Mouse (Mus musculus): Measurements from ENCODE around the gene Cyp4f17. TPM values are rescaled to one million over a fixed set of nuclear protein-coding genes. Genes with fewer than 3 reads are reported as not detected.

Gene Cyp4f17
- total RNA-seq, 1 experiment, result 7.2 TPM

- no peak for DNase-seq (ENCODE audit: low read depth, low spot score)
- Histone ChIP-seq H3K36me3 (ENCODE audit: control insufficient read depth, insufficient read depth, low read length, poor library complexity, severe bottlenecking) (no peaks in the 10 kb centered on the region), H3K4me1 (ENCODE audit: control insufficient read depth in 2 of 2, insufficient read depth in 2 of 2, low read length in 2 of 2, poor library complexity in 1 of 2) (peaks cover 0 to 3% of the 10 kb centered on the region in 2 experiments; a peak in 1 of 4 replicates), H3K9me3 (ENCODE audit: control insufficient read depth, insufficient read depth, low read depth, low read length) (no peaks in the 10 kb centered on the region), H3K9ac (ENCODE audit: insufficient read depth, low read depth, low read length, poor library complexity, severe bottlenecking) (no peak overlapping the region), H3K4me3 (ENCODE audit: insufficient read depth in 1 of 2, low read depth in 1 of 2, low read length in 2 of 2, poor library complexity in 1 of 2, severe bottlenecking in 1 of 2) (no peak overlapping the region), H3K27ac (ENCODE audit: insufficient read depth, low read depth, low read length, poor library complexity, severe bottlenecking) (no peak overlapping the region)
- TF ChIP-seq MAFK (IDR thresholded peaks at IDR 0.05; ENCODE audit: insufficient read depth, low read depth, low read length) (no peak), HCFC1 (IDR thresholded peaks at IDR 0.05; ENCODE audit: borderline replicate concordance, insufficient read depth, low read length) (no peak), ZNF384 (IDR thresholded peaks at IDR 0.05; ENCODE audit: low read depth, low read length) (no peak), CHD2 (IDR thresholded peaks at IDR 0.05; ENCODE audit: low read depth, low read length) (no peak), ZC3H11A (IDR thresholded peaks at IDR 0.05; ENCODE audit: borderline replicate concordance, low read depth, low read length) (no peak)
- in situ Hi-C loops (cut with MboI; ENCODE audit: low sequenced_read_pairs in 2 of 2, unreplicated experiment in 2 of 2), result no loop called here
These were observed 4.8 kb upstream of the Cyp4f17 start for GRCm38 (mm10) chr17:32501051-32501450.

- TF ChIP-seq MAFK (IDR thresholded peaks at IDR 0.05; ENCODE audit: insufficient read depth, low read depth, low read length) (no peak), CHD2 (IDR thresholded peaks at IDR 0.05; ENCODE audit: low read depth, low read length) (no peak), HCFC1 (IDR thresholded peaks at IDR 0.05; ENCODE audit: borderline replicate concordance, insufficient read depth, low read length) (no peak), ZC3H11A (IDR thresholded peaks at IDR 0.05; ENCODE audit: borderline replicate concordance, low read depth, low read length) (no peak), ZNF384 (IDR thresholded peaks at IDR 0.05; ENCODE audit: low read depth, low read length) (no peak)
- peaks cover 0 to 5% of the 10 kb centered on the region in 2 experiments; a peak in 1 of 4 replicates for H3K4me1 ChIP-seq (ENCODE audit: control insufficient read depth in 2 of 2, insufficient read depth in 2 of 2, low read length in 2 of 2, poor library complexity in 1 of 2)
- no peak overlapping the region for H3K9ac ChIP-seq (ENCODE audit: insufficient read depth, low read depth, low read length, poor library complexity, severe bottlenecking)
- H3K9me3 ChIP-seq (ENCODE audit: control insufficient read depth, insufficient read depth, low read depth, low read length), result no peaks in the 10 kb centered on the region
- no peak for DNase-seq (ENCODE audit: low read depth, low spot score)
- in situ Hi-C loops (cut with MboI; ENCODE audit: low sequenced_read_pairs in 2 of 2, unreplicated experiment in 2 of 2), result no loop called here
- H3K36me3 ChIP-seq (ENCODE audit: control insufficient read depth, insufficient read depth, low read length, poor library complexity, severe bottlenecking), result no peaks in the 10 kb centered on the region
- no peak overlapping the region for H3K27ac ChIP-seq (ENCODE audit: insufficient read depth, low read depth, low read length, poor library complexity, severe bottlenecking)
- no peak overlapping the region for H3K4me3 ChIP-seq (ENCODE audit: insufficient read depth in 1 of 2, low read depth in 1 of 2, low read length in 2 of 2, poor library complexity in 1 of 2, severe bottlenecking in 1 of 2)
These were observed 2.7 kb upstream of the Cyp4f17 start for GRCm38 (mm10) chr17:32503111-32503510.

GRCm38 (mm10) chr17:32506729-32507245 is 937 bp downstream of the Cyp4f17 start:
- TF ChIP-seq ZNF384 (IDR thresholded peaks at IDR 0.05; ENCODE audit: low read depth, low read length), result no peak
- no peak for TF ChIP-seq MAFK (IDR thresholded peaks at IDR 0.05; ENCODE audit: insufficient read depth, low read depth, low read length)
- TF ChIP-seq HCFC1 (IDR thresholded peaks at IDR 0.05; ENCODE audit: borderline replicate concordance, insufficient read depth, low read length), result no peak
- no peak for TF ChIP-seq ZC3H11A (IDR thresholded peaks at IDR 0.05; ENCODE audit: borderline replicate concordance, low read depth, low read length)
- no peak for TF ChIP-seq CHD2 (IDR thresholded peaks at IDR 0.05; ENCODE audit: low read depth, low read length)
- DNase-seq (ENCODE audit: low read depth, low spot score), result no peak
- no peaks in the 10 kb centered on the region for H3K9me3 ChIP-seq (ENCODE audit: control insufficient read depth, insufficient read depth, low read depth, low read length)
- no peaks in the 10 kb centered on the region for H3K36me3 ChIP-seq (ENCODE audit: control insufficient read depth, insufficient read depth, low read length, poor library complexity, severe bottlenecking)
- peak overlapping the region; percentile 53 for H3K9ac ChIP-seq (ENCODE audit: insufficient read depth, low read depth, low read length, poor library complexity, severe bottlenecking)
- in situ Hi-C loops (cut with MboI; ENCODE audit: low sequenced_read_pairs in 2 of 2, unreplicated experiment in 2 of 2), result no loop called here
- no peak overlapping the region for H3K27ac ChIP-seq (ENCODE audit: insufficient read depth, low read depth, low read length, poor library complexity, severe bottlenecking)
- peaks cover 0 to 5% of the 10 kb centered on the region in 2 experiments; a peak in 1 of 4 replicates for H3K4me1 ChIP-seq (ENCODE audit: control insufficient read depth in 2 of 2, insufficient read depth in 2 of 2, low read length in 2 of 2, poor library complexity in 1 of 2)
- H3K4me3 ChIP-seq (ENCODE audit: insufficient read depth in 1 of 2, low read depth in 1 of 2, low read length in 2 of 2, poor library complexity in 1 of 2, severe bottlenecking in 1 of 2), result peak overlapping the region; percentile 59 to 93

GRCm38 (mm10) chr17:32516126-32516525 is 10.3 kb downstream of the Cyp4f17 start:
- DNase-seq (ENCODE audit: low read depth, low spot score), result no peak
- Histone ChIP-seq H3K4me1 (ENCODE audit: control insufficient read depth in 2 of 2, insufficient read depth in 2 of 2, low read length in 2 of 2, poor library complexity in 1 of 2) (peaks cover 0 to 2% of the 10 kb centered on the region in 2 experiments; a peak in 1 of 4 replicates), H3K36me3 (ENCODE audit: control insufficient read depth, insufficient read depth, low read length, poor library complexity, severe bottlenecking) (no peaks in the 10 kb centered on the region), H3K4me3 (ENCODE audit: insufficient read depth in 1 of 2, low read depth in 1 of 2, low read length in 2 of 2, poor library complexity in 1 of 2, severe bottlenecking in 1 of 2) (no peak overlapping the region), H3K9me3 (ENCODE audit: control insufficient read depth, insufficient read depth, low read depth, low read length) (no peaks in the 10 kb centered on the region), H3K9ac (ENCODE audit: insufficient read depth, low read depth, low read length, poor library complexity, severe bottlenecking) (no peak overlapping the region), H3K27ac (ENCODE audit: insufficient read depth, low read depth, low read length, poor library complexity, severe bottlenecking) (no peak overlapping the region)
- TF ChIP-seq ZC3H11A (IDR thresholded peaks at IDR 0.05; ENCODE audit: borderline replicate concordance, low read depth, low read length) (no peak), MAFK (IDR thresholded peaks at IDR 0.05; ENCODE audit: insufficient read depth, low read depth, low read length) (no peak), ZNF384 (IDR thresholded peaks at IDR 0.05; ENCODE audit: low read depth, low read length) (no peak), HCFC1 (IDR thresholded peaks at IDR 0.05; ENCODE audit: borderline replicate concordance, insufficient read depth, low read length) (no peak), CHD2 (IDR thresholded peaks at IDR 0.05; ENCODE audit: low read depth, low read length) (no peak)
- in situ Hi-C loops (cut with MboI; ENCODE audit: low sequenced_read_pairs in 2 of 2, unreplicated experiment in 2 of 2), result no loop called here

All from ES-E14 (cell line).